Mouse (Mus musculus): ENCODE results near the gene Ankdd1b. TPM values are rescaled to one million over a fixed set of nuclear protein-coding genes. Genes with fewer than 3 reads are reported as not detected.

The Ankdd1b gene
- total and polyA plus RNA-seq, 2 experiments from 2014 or later: 0.23 TPM; not detected in 1

GRCm38 (mm10) chr13:96432376-96432811 lies 38.6 kb downstream of the Ankdd1b start:
- Histone ChIP-seq H3K4me2 (ENCODE audit: low read depth, low read length) (no peak overlapping the region), H3K27ac (no peak overlapping the region), H3K9me3 (ENCODE audit: low read length) (no peaks in the 10 kb centered on the region), H3K4me3 (ENCODE audit: low read length) (no peak overlapping the region), H3K4me1 (ENCODE audit: insufficient read depth, low read length) (no peaks in the 10 kb centered on the region), H3K36me3 (ENCODE audit: insufficient read depth, low read length) (no peaks in the 10 kb centered on the region), H3K9ac (replicated peaks; ENCODE audit: low read length) (no peak overlapping the region), H3K27me3 (ENCODE audit: insufficient read depth, low read length) (no peaks in the 10 kb centered on the region)
- TF ChIP-seq CTCF (IDR thresholded peaks at IDR 0.05; ENCODE audit: low read depth): no peak
- WGBS: 61% methylated on average over 3 of the region's 3 CpGs
- no peak for DNase-seq (ENCODE audit: low spot score)
- ATAC-seq: no peak

GRCm38 (mm10) chr13:96431595-96432156 lies 39.3 kb downstream of the Ankdd1b start:
- H3K27ac ChIP-seq: no peak overlapping the region
- H3K4me1 ChIP-seq (ENCODE audit: insufficient read depth, low read length): no peaks in the 10 kb centered on the region
- 43% methylated on average over 12 of the region's 12 CpGs for WGBS
- DNase-seq (ENCODE audit: low spot score) (peak; percentile 94), ATAC-seq (peak; percentile 78)
- no peaks in the 10 kb centered on the region for H3K36me3 ChIP-seq (ENCODE audit: insufficient read depth, low read length)
- no peaks in the 10 kb centered on the region for H3K9me3 ChIP-seq (ENCODE audit: low read length)
- no peak overlapping the region for H3K4me2 ChIP-seq (ENCODE audit: low read depth, low read length)
- peak; percentile 96 for TF ChIP-seq CTCF (IDR thresholded peaks at IDR 0.05; ENCODE audit: low read depth)
- no peak overlapping the region for H3K9ac ChIP-seq (replicated peaks; ENCODE audit: low read length)
- H3K27me3 ChIP-seq (ENCODE audit: insufficient read depth, low read length): no peaks in the 10 kb centered on the region
- H3K4me3 ChIP-seq (ENCODE audit: low read length): no peak overlapping the region

GRCm38 (mm10) chr13:96428531-96428930 lies 42.5 kb downstream of the Ankdd1b start:
- Histone ChIP-seq H3K36me3 (ENCODE audit: insufficient read depth, low read length) (no peaks in the 10 kb centered on the region), H3K9ac (replicated peaks; ENCODE audit: low read length) (no peak overlapping the region), H3K4me3 (ENCODE audit: low read length) (no peak overlapping the region), H3K27ac (no peak overlapping the region), H3K9me3 (ENCODE audit: low read length) (no peaks in the 10 kb centered on the region), H3K27me3 (ENCODE audit: insufficient read depth, low read length) (no peaks in the 10 kb centered on the region), H3K4me2 (ENCODE audit: low read depth, low read length) (no peak overlapping the region), H3K4me1 (ENCODE audit: insufficient read depth, low read length) (no peaks in the 10 kb centered on the region)
- no peak for TF ChIP-seq CTCF (IDR thresholded peaks at IDR 0.05; ENCODE audit: low read depth)
- DNase-seq (ENCODE audit: low spot score) (no peak), ATAC-seq (no peak)
- WGBS: 74% methylated on average over 5 of the region's 5 CpGs

DNA sequence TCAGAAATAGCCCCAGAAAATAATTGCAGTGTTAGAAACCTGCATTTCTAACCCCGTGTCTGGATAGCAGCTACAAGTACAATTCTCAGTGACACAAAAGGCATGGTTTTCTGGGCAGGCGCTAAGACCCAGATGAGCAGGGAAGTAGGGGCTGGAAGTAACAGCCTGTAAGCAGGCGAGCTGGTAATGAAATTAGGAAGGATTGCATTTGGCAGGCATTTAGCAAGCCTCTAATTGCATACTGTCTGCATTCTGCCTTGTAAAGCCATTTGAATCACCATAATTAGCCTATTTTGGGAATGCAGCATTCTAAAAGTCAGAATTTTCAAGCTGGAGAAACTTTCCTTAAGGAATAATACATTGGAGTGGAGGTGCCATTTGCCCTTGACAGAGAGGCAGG lies 45.0 kb downstream of the Ankdd1b start:
- no peak overlapping the region for H3K9ac ChIP-seq (replicated peaks; ENCODE audit: low read length)
- H3K4me2 ChIP-seq (ENCODE audit: low read depth, low read length): no peak overlapping the region
- no peaks in the 10 kb centered on the region for H3K36me3 ChIP-seq (ENCODE audit: insufficient read depth, low read length)
- H3K4me1 ChIP-seq (ENCODE audit: insufficient read depth, low read length): no peaks in the 10 kb centered on the region
- DNase-seq (ENCODE audit: low spot score): peak; percentile 23
- 0 out of 2 replicates have a peak, but pooled peaks have one; percentile 62 for ATAC-seq
- H3K4me3 ChIP-seq (ENCODE audit: low read length): no peak overlapping the region
- 57% methylated on average over 3 of the region's 3 CpGs for WGBS
- no peaks in the 10 kb centered on the region for H3K9me3 ChIP-seq (ENCODE audit: low read length)
- no peaks in the 10 kb centered on the region for H3K27me3 ChIP-seq (ENCODE audit: insufficient read depth, low read length)
- TF ChIP-seq CTCF (IDR thresholded peaks at IDR 0.05; ENCODE audit: low read depth): no peak
- H3K27ac ChIP-seq: no peak overlapping the region

DNA sequence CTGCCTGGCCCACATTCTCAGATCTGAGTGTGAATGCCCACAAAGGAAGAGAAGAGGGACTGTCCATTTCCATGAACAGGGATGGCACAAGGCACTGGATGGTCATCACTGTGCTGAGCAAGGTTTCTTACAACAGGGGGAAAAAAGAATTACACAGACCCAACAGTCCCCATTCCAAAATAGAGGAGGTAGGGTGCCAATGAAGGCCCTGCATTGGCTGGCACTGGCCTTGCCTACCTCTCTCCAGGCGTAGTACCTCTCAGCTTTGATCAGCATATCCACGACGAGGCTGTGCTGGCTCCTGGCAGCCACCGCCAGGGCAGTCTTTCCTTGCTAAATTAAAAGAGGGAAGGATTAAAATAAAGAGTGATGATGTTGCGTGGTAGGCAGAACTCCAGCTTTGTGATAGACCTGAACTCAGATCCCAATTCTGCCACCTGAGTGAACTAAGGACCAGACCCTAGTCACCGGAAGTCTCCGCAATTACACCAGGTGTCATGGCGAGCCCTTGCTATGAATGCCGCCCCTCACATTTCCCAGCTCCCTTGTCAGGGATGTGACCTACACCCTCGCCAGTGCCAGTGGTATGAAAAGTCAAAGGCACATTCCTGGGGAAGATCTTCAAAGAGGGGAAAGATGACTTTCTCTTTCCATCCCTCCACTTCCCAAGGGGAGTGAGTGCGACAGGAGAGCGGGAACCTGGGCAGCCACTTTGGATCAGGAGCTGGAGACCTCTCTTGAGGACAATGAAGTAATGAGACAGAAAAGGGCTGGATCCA lies 46.3 kb downstream of the Ankdd1b start:
- Histone ChIP-seq H3K36me3 (ENCODE audit: insufficient read depth, low read length) (no peaks in the 10 kb centered on the region), H3K27me3 (ENCODE audit: insufficient read depth, low read length) (no peaks in the 10 kb centered on the region), H3K9ac (replicated peaks; ENCODE audit: low read length) (no peak overlapping the region), H3K27ac (no peak overlapping the region), H3K4me1 (ENCODE audit: insufficient read depth, low read length) (no peaks in the 10 kb centered on the region), H3K4me2 (ENCODE audit: low read depth, low read length) (no peak overlapping the region), H3K9me3 (ENCODE audit: low read length) (no peaks in the 10 kb centered on the region), H3K4me3 (ENCODE audit: low read length) (no peak overlapping the region)
- WGBS: 92% methylated on average over 12 of the region's 12 CpGs
- ATAC-seq (no peak), DNase-seq (ENCODE audit: low spot score) (no peak)
- TF ChIP-seq CTCF (IDR thresholded peaks at IDR 0.05; ENCODE audit: low read depth): no peak

GRCm38 (mm10) chr13:96421230-96421629 lies 49.8 kb downstream of the Ankdd1b start:
- no peak for TF ChIP-seq CTCF (IDR thresholded peaks at IDR 0.05; ENCODE audit: low read depth)
- ATAC-seq: no peak

DNA sequence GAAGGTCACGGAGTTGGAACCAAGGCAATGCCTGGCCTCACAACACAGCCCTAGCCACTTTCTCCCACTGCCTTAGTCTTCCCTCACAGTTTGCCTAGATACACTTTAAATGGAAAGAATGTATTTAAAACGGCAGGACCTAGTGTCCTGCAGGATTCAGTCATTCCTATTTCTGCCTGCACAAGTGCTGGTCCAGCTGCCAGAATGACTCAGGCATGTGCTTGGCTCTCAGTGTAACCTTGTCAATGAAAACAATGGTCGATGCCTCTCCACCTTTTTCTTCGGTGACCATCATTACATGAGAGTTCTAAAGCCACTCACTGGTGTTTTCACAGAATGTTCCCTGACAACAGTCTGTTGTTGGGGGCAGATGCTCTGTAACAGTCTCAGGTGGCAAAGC lies 52.5 kb downstream of the Ankdd1b start:
- peaks cover 25% of the 10 kb centered on the region for H3K36me3 ChIP-seq (ENCODE audit: insufficient read depth, low read length)
- no peaks in the 10 kb centered on the region for H3K9me3 ChIP-seq (ENCODE audit: low read length)
- no peaks in the 10 kb centered on the region for H3K27me3 ChIP-seq (ENCODE audit: insufficient read depth, low read length)
- DNase-seq (ENCODE audit: low spot score): no peak
- H3K27ac ChIP-seq: no peak overlapping the region
- ATAC-seq: no peak
- no peak for TF ChIP-seq CTCF (IDR thresholded peaks at IDR 0.05; ENCODE audit: low read depth)
- H3K4me1 ChIP-seq (ENCODE audit: insufficient read depth, low read length): no peaks in the 10 kb centered on the region
- H3K9ac ChIP-seq (replicated peaks; ENCODE audit: low read length): no peak overlapping the region
- no peak overlapping the region for H3K4me3 ChIP-seq (ENCODE audit: low read length)
- WGBS: 88% methylated on average over 4 of the region's 4 CpGs
- H3K4me2 ChIP-seq (ENCODE audit: low read depth, low read length): no peak overlapping the region

More at GRCm38 (mm10) chr13:96421230-96421629, 49.8 kb downstream of the Ankdd1b start:
- Histone ChIP-seq H3K4me1 (ENCODE audit: insufficient read depth, low read length) (no peaks in the 10 kb centered on the region), H3K4me3 (ENCODE audit: low read length) (no peak overlapping the region), H3K9ac (replicated peaks; ENCODE audit: low read length) (no peak overlapping the region), H3K36me3 (ENCODE audit: insufficient read depth, low read length) (peaks cover 2% of the 10 kb centered on the region; the same call in 1 of the 2 replicates), H3K27ac (no peak overlapping the region), H3K4me2 (ENCODE audit: low read depth, low read length) (no peak overlapping the region), H3K9me3 (ENCODE audit: low read length) (no peaks in the 10 kb centered on the region), H3K27me3 (ENCODE audit: insufficient read depth, low read length) (no peaks in the 10 kb centered on the region)
- no peak for DNase-seq (ENCODE audit: low spot score)

All from hindbrain, postnatal 0 days (tissue).